Mouse (Mus musculus) MEL (cell line): ENCODE data around the gene Gak. TPM values are rescaled to one million over a fixed set of nuclear protein-coding genes. Genes with fewer than 3 reads are reported as not detected.

Experiments
- DNase-seq: peaks from one replicate; pipeline ENCODE4 v3.0.0; 2011; ENCODE audit warnings: low read depth, low spot score
- H3K27ac ChIP-seq: 2 replicates; pipeline ENCODE4 v1.5.1; 2012; ENCODE audit warnings: low read depth, mild to moderate bottlenecking, control low read depth, low read length, moderate library complexity; ENCODE audit not compliant: control insufficient read depth
- H3K27me3 ChIP-seq, 2 experiments: fragments of 150-350 bp in 1 of 2; sonication (generic) in 1 of 2; 2 replicates each; pipeline ENCODE4 v1.6.1; 2012; ENCODE audit warnings: low read length in 2 of 2, mild to moderate bottlenecking in 2 of 2, improper control_type of control experiment in 1 of 2, moderate library complexity in 1 of 2; ENCODE audit not compliant: insufficient read depth in 2 of 2, control insufficient read depth in 1 of 2
- H3K36me3 ChIP-seq, 2 experiments: 2 replicates each; pipeline ENCODE4 v1.6.1; 2012 to 2014; ENCODE audit warnings: low read length in 2 of 2, improper control_type of control experiment in 1 of 2, inconsistent platforms in 1 of 2, mild to moderate bottlenecking in 1 of 2; ENCODE audit not compliant: insufficient read depth in 2 of 2, control insufficient read depth in 1 of 2
- H3K4me1 ChIP-seq, 2 experiments: fragments of 150-350 bp in 1 of 2; sonication (generic) in 1 of 2; 2 replicates each; pipeline ENCODE4 v1.6.1; 2012; ENCODE audit warnings: low read length in 2 of 2, improper control_type of control experiment in 1 of 2, mild to moderate bottlenecking in 1 of 2; ENCODE audit not compliant: insufficient read depth in 2 of 2, control insufficient read depth in 1 of 2
- H3K4me3 ChIP-seq, 2 experiments: fragments of 150-350 bp in 1 of 2; sonication (generic) in 1 of 2; 2 replicates each; pipeline ENCODE4 v1.5.1; 2012; ENCODE audit warnings: low read depth in 2 of 2, low read length in 2 of 2, mild to moderate bottlenecking in 2 of 2, moderate library complexity in 2 of 2, control low read depth in 1 of 2, improper control_type of control experiment in 1 of 2; ENCODE audit not compliant: control insufficient read depth in 1 of 2, insufficient read depth in 1 of 2
- H3K79me2 ChIP-seq: 2 replicates; pipeline ENCODE4 v1.6.1; 2012; ENCODE audit warnings: mild to moderate bottlenecking, low read length, moderate library complexity; ENCODE audit not compliant: control insufficient read depth, poor library complexity, insufficient read depth
- H3K9ac ChIP-seq: 2 replicates; pipeline ENCODE4 v1.6.1; 2012; ENCODE audit warnings: low read depth, mild to moderate bottlenecking, control low read depth, low read length, moderate library complexity; ENCODE audit not compliant: control insufficient read depth, poor library complexity, severe bottlenecking
- H3K9me3 ChIP-seq: fragments of 150-350 bp; sonication (generic); replicated peaks from 2 replicates; pipeline ENCODE4 v1.6.1; 2012; ENCODE audit warnings: mild to moderate bottlenecking, low read length, improper control_type of control experiment, moderate library complexity; ENCODE audit not compliant: insufficient read depth
- CHD2 ChIP-seq: IDR thresholded peaks from 2 replicates; pipeline ENCODE4 v1.6.1; 2011; ENCODE audit warnings: low read length, improper control_type of control experiment
- CTCF ChIP-seq, 3 experiments: IDR thresholded peaks in 2 of 3; conservative IDR thresholded peaks in 1 of 3; 2 replicates each; pipeline ENCODE4 v1.5.1; 2011 to 2012; ENCODE audit warnings: low read length in 3 of 3, low read depth in 2 of 3, mild to moderate bottlenecking in 2 of 3, improper control_type of control experiment in 1 of 3, inconsistent platforms in 1 of 3, mixed read lengths in 1 of 3, moderate library complexity in 1 of 3; ENCODE audit not compliant: control insufficient read depth in 1 of 3, insufficient read depth in 1 of 3, poor library complexity in 1 of 3, severe bottlenecking in 1 of 3
- E2F4 ChIP-seq: IDR thresholded peaks from 2 replicates; pipeline ENCODE4 v1.6.1; 2011; ENCODE audit warnings: low read depth, low read length, improper control_type of control experiment, borderline replicate concordance
- ELF1 ChIP-seq: IDR thresholded peaks from 2 replicates; pipeline ENCODE4 v1.6.1; 2014; ENCODE audit warnings: low read depth, mild to moderate bottlenecking, inconsistent platforms, low read length, improper control_type of control experiment, moderate library complexity
- ETS1 ChIP-seq: IDR thresholded peaks from 2 replicates; pipeline ENCODE4 v1.6.1; 2012; ENCODE audit warnings: low read depth, mild to moderate bottlenecking, inconsistent platforms, low read length, improper control_type of control experiment, moderate library complexity
- GABPA ChIP-seq: IDR thresholded peaks from 2 replicates; pipeline ENCODE4 v1.6.1; 2012; ENCODE audit warnings: low read depth, mild to moderate bottlenecking, inconsistent platforms, low read length, improper control_type of control experiment, moderate library complexity
- HCFC1 ChIP-seq: IDR thresholded peaks from 2 replicates; pipeline ENCODE4 v1.6.1; 2012; ENCODE audit warnings: low read depth, mild to moderate bottlenecking, inconsistent platforms, low read length, improper control_type of control experiment, moderate library complexity
- JUND ChIP-seq: IDR thresholded peaks from 2 replicates; pipeline ENCODE4 v1.6.1; 2011; ENCODE audit warnings: low read depth, mild to moderate bottlenecking, improper control_type of control experiment, low read length
- KAT2A ChIP-seq: conservative IDR thresholded peaks from 2 replicates; pipeline ENCODE4 v1.6.1; 2012; ENCODE audit warnings: low read depth, low read length, improper control_type of control experiment, inconsistent platforms
- MAFK ChIP-seq: IDR thresholded peaks from 2 replicates; pipeline ENCODE4 v1.6.1; 2011; ENCODE audit warnings: low read depth, mild to moderate bottlenecking, low read length, improper control_type of control experiment, borderline replicate concordance
- MAZ ChIP-seq: IDR thresholded peaks from 2 replicates; pipeline ENCODE4 v1.6.1; 2012; ENCODE audit warnings: low read depth, mild to moderate bottlenecking, inconsistent platforms, low read length, improper control_type of control experiment
- MYB ChIP-seq: IDR thresholded peaks from 2 replicates; pipeline ENCODE4 v1.6.1; 2011; ENCODE audit warnings: mild to moderate bottlenecking, low read depth, low read length, improper control_type of control experiment
- NELFE ChIP-seq: IDR thresholded peaks from 2 replicates; pipeline ENCODE4 v1.6.1; 2011; ENCODE audit warnings: low read depth, low read length, improper control_type of control experiment
- POLR2A ChIP-seq, 2 experiments: IDR thresholded peaks; 2 replicates each; pipeline ENCODE4 v1.6.1; 2011 to 2012; ENCODE audit warnings: low read length in 2 of 2, mild to moderate bottlenecking in 2 of 2, control low read depth in 1 of 2, improper control_type of control experiment in 1 of 2, low read depth in 1 of 2, moderate library complexity in 1 of 2; ENCODE audit not compliant: control insufficient read depth in 1 of 2, insufficient read depth in 1 of 2, poor library complexity in 1 of 2
- POLR2AphosphoS5 ChIP-seq: IDR thresholded peaks from 2 replicates; pipeline ENCODE4 v1.6.1; 2012; ENCODE audit warnings: low read depth, borderline replicate concordance, mild to moderate bottlenecking, inconsistent platforms, low read length, moderate library complexity, mixed read lengths
- RAD21 ChIP-seq: IDR thresholded peaks from 2 replicates; pipeline ENCODE4 v1.6.1; 2011; ENCODE audit warnings: mild to moderate bottlenecking, low read depth, low read length, improper control_type of control experiment
- RCOR1 ChIP-seq: IDR thresholded peaks from 2 replicates; pipeline ENCODE4 v1.6.1; 2012; ENCODE audit warnings: low read depth, mild to moderate bottlenecking, inconsistent platforms, low read length, improper control_type of control experiment
- SIN3A ChIP-seq: IDR thresholded peaks from 2 replicates; pipeline ENCODE4 v1.6.1; 2012; ENCODE audit warnings: low read length, improper control_type of control experiment, inconsistent platforms
- SMC3 ChIP-seq: IDR thresholded peaks from 2 replicates; pipeline ENCODE4 v1.6.1; 2011; ENCODE audit warnings: low read depth, low read length, improper control_type of control experiment
- TAL1 ChIP-seq: IDR thresholded peaks from 2 replicates; pipeline ENCODE4 v1.6.1; 2012; ENCODE audit warnings: mild to moderate bottlenecking, inconsistent platforms, low read length, moderate library complexity, mixed read lengths
- TBP ChIP-seq: IDR thresholded peaks from 2 replicates; pipeline ENCODE4 v1.8.0; 2011; ENCODE audit warnings: low read depth, low read length, improper control_type of control experiment
- TCF12 ChIP-seq: IDR thresholded peaks from 2 replicates; pipeline ENCODE4 v1.6.1; 2014; ENCODE audit warnings: low read depth, mild to moderate bottlenecking, inconsistent platforms, low read length, improper control_type of control experiment, moderate library complexity
- UBTF ChIP-seq: IDR thresholded peaks from 2 replicates; pipeline ENCODE4 v1.6.1; 2012; ENCODE audit warnings: low read depth, mild to moderate bottlenecking, inconsistent platforms, low read length, improper control_type of control experiment, moderate library complexity, borderline replicate concordance; ENCODE audit not compliant: insufficient read depth
- USF1 ChIP-seq: IDR thresholded peaks from 2 replicates; pipeline ENCODE4 v1.6.1; 2014; ENCODE audit warnings: low read depth, mild to moderate bottlenecking, inconsistent platforms, low read length, improper control_type of control experiment, moderate library complexity
- USF2 ChIP-seq, 2 experiments: IDR thresholded peaks; 2 replicates each; pipeline ENCODE4 v1.6.1; 2011 to 2012; ENCODE audit warnings: improper control_type of control experiment in 2 of 2, low read length in 2 of 2, borderline replicate concordance in 1 of 2, inconsistent platforms in 1 of 2, low read depth in 1 of 2, mild to moderate bottlenecking in 1 of 2; ENCODE audit not compliant: insufficient read depth in 1 of 2
- ZC3H11A ChIP-seq: IDR thresholded peaks from 2 replicates; pipeline ENCODE4 v1.6.1; 2012; ENCODE audit warnings: low read depth, mild to moderate bottlenecking, inconsistent platforms, low read length, improper control_type of control experiment
- ZKSCAN1 ChIP-seq: IDR thresholded peaks from 2 replicates; pipeline ENCODE4 v1.6.1; 2012; ENCODE audit warnings: low read depth, mild to moderate bottlenecking, inconsistent platforms, low read length, improper control_type of control experiment, moderate library complexity
- ZNF384 ChIP-seq: IDR thresholded peaks from 2 replicates; pipeline ENCODE4 v1.6.1; 2012; ENCODE audit warnings: low read depth, mild to moderate bottlenecking, inconsistent platforms, low read length, improper control_type of control experiment
- polyA plus RNA-seq, 2 experiments: library from polyadenylated mRNA; stranded (reverse) in 1 of 2; unstranded in 1 of 2; fragments of >175 nt in 1 of 2; fragments of >200 nt in 1 of 2; gene quantifications; 2 replicates each; pipeline versions ENCODE4 v1.2.1 to v1.2.4; 2012; ENCODE audit warnings: low replicate concordance in 2 of 2, low read depth in 1 of 2; ENCODE audit not compliant: insufficient read length in 2 of 2, insufficient read depth in 1 of 2, missing spikeins in 1 of 2
- total RNA-seq: library from RNA; depleted of rRNA; stranded (reverse); fragments of 300-350 nt; gene quantifications from 2 replicates; pipeline ENCODE4 v1.2.3, GENCODE M21; 2012

Gene Gak
- total and polyA plus RNA-seq, 3 experiments: 48.5 to 76.4 TPM; not detected in 1

DNA sequence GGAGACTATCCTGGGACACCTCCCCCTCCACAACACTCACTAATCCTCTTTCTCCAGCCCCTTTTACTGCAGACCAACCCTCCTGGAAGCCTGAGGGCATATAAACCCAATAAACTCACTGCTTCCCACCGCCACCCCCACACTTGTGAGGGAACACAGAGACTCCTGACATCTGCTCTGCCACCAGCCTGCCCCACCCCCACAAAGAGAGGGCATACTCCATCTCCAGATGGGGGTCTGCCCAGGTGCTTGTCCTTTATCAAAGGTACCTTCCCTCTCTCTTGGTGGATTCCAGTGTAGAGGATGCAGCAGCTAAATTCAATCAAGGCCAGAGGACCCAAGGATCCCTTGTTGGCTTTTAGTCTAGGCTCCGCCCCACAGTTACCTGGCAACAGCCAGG lies 108.5 kb downstream of the Gak start:
- no peaks in the 10 kb centered on the region for H3K79me2 ChIP-seq
- TF ChIP-seq E2F4 (no peak), MYB (no peak), ETS1 (no peak), USF2 (IDR thresholded peaks at IDR 0.05; ENCODE audit: borderline replicate concordance in 1 of 2, insufficient read depth in 1 of 2, low read depth in 1 of 2, low read length in 2 of 2) (no peak), NELFE (no peak), HCFC1 (no peak), SMC3 (no peak), POLR2AphosphoS5 (no peak), KAT2A (no peak), TCF12 (no peak), GABPA (no peak), POLR2A (IDR thresholded peaks at IDR 0.05; ENCODE audit: control insufficient read depth in 1 of 2, insufficient read depth in 1 of 2, low read depth in 1 of 2, low read length in 2 of 2, poor library complexity in 1 of 2) (no peak), ZNF384 (no peak), USF1 (no peak), CHD2 (no peak)
- TF ChIP-seq, all 39 proteins: peak for 0
- Histone ChIP-seq H3K9me3 (no peaks in the 10 kb centered on the region), H3K27me3 (no peaks in the 10 kb centered on the region), H3K9ac (no peak overlapping the region), H3K27ac (no peak overlapping the region), H3K36me3 (peaks cover 0 to 5% of the 10 kb centered on the region in 2 experiments; a peak in 2 of 4 replicates), H3K4me3 (no peak overlapping the region), H3K4me1 (peaks cover 4 to 11% of the 10 kb centered on the region in 2 experiments)
- no peak for DNase-seq

DNA sequence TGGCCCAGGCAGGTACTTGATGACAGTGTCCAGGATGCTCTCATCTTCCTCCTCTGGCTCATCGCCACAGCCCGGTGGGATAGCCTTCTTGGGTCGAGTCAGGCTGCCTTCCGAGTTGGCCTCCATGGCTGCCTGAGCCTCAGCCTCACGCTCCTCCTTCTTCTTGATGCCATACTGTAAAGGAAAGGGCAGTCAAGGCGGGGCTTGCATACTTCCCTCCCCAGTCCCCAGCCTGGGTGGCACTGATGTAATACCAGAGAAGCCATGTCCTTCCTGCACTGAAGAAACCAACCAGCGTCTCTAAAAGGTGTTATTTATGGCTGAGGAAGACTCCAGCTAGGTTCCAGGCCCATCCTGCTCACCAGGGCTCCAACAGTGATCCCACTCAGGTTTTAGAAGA lies 109.4 kb downstream of the Gak start:
- Histone ChIP-seq H3K27ac (no peak overlapping the region), H3K9me3 (no peaks in the 10 kb centered on the region), H3K4me3 (no peak overlapping the region), H3K79me2 (no peaks in the 10 kb centered on the region), H3K27me3 (no peaks in the 10 kb centered on the region), H3K36me3 (peaks cover 0 to 5% of the 10 kb centered on the region in 2 experiments; a peak in 2 of 4 replicates), H3K4me1 (peaks cover 4 to 18% of the 10 kb centered on the region in 2 experiments), H3K9ac (no peak overlapping the region)
- TF ChIP-seq RAD21: no peak
- TF ChIP-seq TBP: no peak
- TF ChIP-seq E2F4: no peak
- no peak for TF ChIP-seq MYB
- TF ChIP-seq UBTF: no peak
- no peak for TF ChIP-seq MAFK
- TF ChIP-seq ZC3H11A: no peak
- no peak for TF ChIP-seq TAL1
- TF ChIP-seq NELFE: no peak
- TF ChIP-seq MAZ: no peak
- no peak for TF ChIP-seq CHD2
- no peak for TF ChIP-seq ELF1
- no peak for TF ChIP-seq CTCF (IDR thresholded peaks at IDR 0.05 in 2 of 3, conservative IDR thresholded peaks at IDR 0.05 in 1 of 3; ENCODE audit: control insufficient read depth in 1 of 3, insufficient read depth in 1 of 3, low read depth in 2 of 3, low read length in 3 of 3, poor library complexity in 1 of 3, severe bottlenecking in 1 of 3)
- no peak for TF ChIP-seq TCF12
- no peak for TF ChIP-seq SIN3A
- no peak for TF ChIP-seq ZKSCAN1
- no peak for TF ChIP-seq SMC3
- no peak for TF ChIP-seq JUND
- no peak for TF ChIP-seq RCOR1
- TF ChIP-seq HCFC1: no peak
- DNase-seq: no peak
